Mouse (Mus musculus) lung, embryonic 14.5 days (tissue): ENCODE measurements around the gene Evi5. TPM values are rescaled to one million over a fixed set of nuclear protein-coding genes. Genes with fewer than 3 reads are reported as not detected.

Experiments
- ATAC-seq: fragments of 200-750 bp; cut with Nextera tagmentation; 2 replicates; pipeline ENCODE4 v1.8.0; 2017; ENCODE audit warnings: mild to moderate bottlenecking, moderate TSS enrichment, moderate library complexity; ENCODE audit not compliant: insufficient read depth
- DNase-seq: peaks from one replicate; pipeline ENCODE4 v3.0.0-alpha.2; 2015
- H3K27ac ChIP-seq: fragments of 300-500 bp; sonication (generic); 2 replicates; pipeline ENCODE4 v1.5.1; 2014; ENCODE audit warnings: low read depth, mild to moderate bottlenecking, moderate library complexity
- H3K27me3 ChIP-seq: fragments of 300-500 bp; sonication (generic); 2 replicates; pipeline ENCODE4 v1.6.1; 2014; ENCODE audit warnings: low read length, control low read depth; ENCODE audit not compliant: insufficient read depth
- H3K36me3 ChIP-seq: fragments of 300-500 bp; sonication (generic); 2 replicates; pipeline ENCODE4 v1.6.1; 2014; ENCODE audit warnings: control low read depth; ENCODE audit not compliant: insufficient read depth
- H3K4me1 ChIP-seq: fragments of 300-500 bp; sonication (generic); 2 replicates; pipeline ENCODE4 v1.6.1; 2014; ENCODE audit warnings: antibody characterized with exemption, control low read depth; ENCODE audit not compliant: insufficient read depth
- H3K4me2 ChIP-seq: fragments of 300-500 bp; sonication (generic); 2 replicates; pipeline ENCODE4 v1.6.1; 2014; ENCODE audit warnings: mild to moderate bottlenecking
- H3K4me3 ChIP-seq: fragments of 300-500 bp; sonication (generic); 2 replicates; pipeline ENCODE4 v1.5.1; 2014; ENCODE audit warnings: low read depth, low read length
- H3K9ac ChIP-seq: fragments of 300-500 bp; sonication (generic); 2 replicates; pipeline ENCODE4 v1.6.1; 2014
- H3K9me3 ChIP-seq: fragments of 300-500 bp; sonication (generic); 2 replicates; pipeline ENCODE4 v1.6.1; 2016; ENCODE audit warnings: low read depth, low read length, control low read depth
- CTCF ChIP-seq: IDR thresholded peaks from 2 replicates; pipeline ENCODE4 v1.5.1; 2016; ENCODE audit warnings: antibody characterized with exemption, low read depth
- WGBS: fragments of 180-500 bp; shearing (Covaris S2); extraction: QIAGEN DNeasy Blood & Tissue Kit; methylation state at CpG from one replicate; pipeline ENCODE4 v1.1.7; 2014; 5-methylcytosine and 5-hydroxymethylcytosine counted together
- polyA plus RNA-seq: library from polyadenylated mRNA; unstranded; fragments of >200 nt; fragmentation: Nextera tagmentation; extraction: Ambion mirVana; gene quantifications from 2 replicates; pipeline ENCODE4 v1.2.1, GENCODE M21; 2014

Gene Evi5
- polyA plus RNA-seq, 1 experiment from 2014 or later: 60.7 TPM

- TF ChIP-seq CTCF: no peak
- ATAC-seq (no peak), DNase-seq (no peak)
- Histone ChIP-seq H3K4me1 (no peaks in the 10 kb centered on the region), H3K9ac (no peak overlapping the region), H3K27me3 (no peaks in the 10 kb centered on the region), H3K27ac (no peak overlapping the region), H3K9me3 (no peaks in the 10 kb centered on the region), H3K36me3 (no peaks in the 10 kb centered on the region), H3K4me2 (no peak overlapping the region), H3K4me3 (no peak overlapping the region)
- WGBS: 81% methylated on average over 3 of the region's 3 CpGs
Measured at GRCm38 (mm10) chr5:107695019-107695418, 179.9 kb downstream of the Evi5 start.

Other genes starting within 250 kb of the Evi5 start
- gene Gfi1, start 149.1 kb downstream of the Evi5 start, polyA plus RNA-seq: 0.07 and 0.14 TPM in 2 replicates
- gene Ube2d2b, start 45.0 kb downstream of the Evi5 start, polyA plus RNA-seq: 0.11 and 0.50 TPM in 2 replicates
- 75.7 and 79.6 TPM in 2 replicates for gene Rpl5, start 25.4 kb upstream of the Evi5 start, polyA plus RNA-seq
- 20.0 and 22.6 TPM in 2 replicates for gene Fam69a, start 112.0 kb upstream of the Evi5 start, polyA plus RNA-seq
- gene Mtf2, start 190.6 kb upstream of the Evi5 start, polyA plus RNA-seq: 108 and 110 TPM in 2 replicates